26 mouse cellular contexts compared by ENCODE assay signal in the genomic region with DNA sequence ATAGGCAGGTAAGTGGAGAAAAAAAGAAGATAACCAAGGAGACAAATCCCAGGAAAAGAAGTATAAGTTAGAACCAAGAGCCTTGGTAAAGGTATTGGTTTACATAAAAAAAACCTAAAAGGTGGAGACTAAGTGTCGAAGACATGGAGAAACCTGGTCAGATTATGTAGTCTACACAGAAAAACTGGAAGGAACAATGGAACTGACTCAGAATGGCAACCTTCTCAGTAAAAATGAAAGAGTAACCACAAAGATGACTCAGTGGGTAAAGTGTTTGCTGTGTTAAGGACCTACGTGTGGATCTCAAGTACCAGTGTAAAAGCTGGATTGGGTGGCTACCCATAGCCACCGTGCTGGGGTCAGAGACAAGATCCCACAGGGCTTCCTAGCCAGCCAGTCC. TPM values are rescaled to one million over a fixed set of nuclear protein-coding genes. Genes with fewer than 3 reads are reported as not detected.
DNase-seq lines count a peak whose midpoint lies in the region; ATAC-seq and TF ChIP-seq lines count a peak whose summit lies in the region.
"Had no signal": no experiment of that assay in that cellular context is flagged by ENCODE, and none has a peak within 500 bp of the region (broad histone marks: within the 10 kb centered on the region; RNA-seq: fewer than 3 reads in every experiment).

No protein-coding gene starts in this region.

- no peaks in the 10 kb centered on the region for H3K9me3 ChIP-seq in CH12.LX (replicated peaks; ENCODE audit: low read length)
- no peaks in the 10 kb centered on the region for H3K9me3 ChIP-seq in midbrain, embryonic 15.5 days
- H3K9me3 ChIP-seq: embryonic facial prominence, embryonic 13.5 days; embryonic facial prominence, embryonic 15.5 days; forebrain, embryonic 10.5 days; forebrain, embryonic 12.5 days had no signal

- peaks cover 35 to 72% of the 10 kb centered on the region in 2 experiments for H3K36me3 ChIP-seq in CH12.LX (replicated peaks in 1 of 2; ENCODE audit: control insufficient read depth in 1 of 2, insufficient read depth in 1 of 2, low read length in 1 of 2)
- H3K36me3 ChIP-seq in midbrain, embryonic 15.5 days (replicated peaks), result peaks cover 51% of the 10 kb centered on the region

- H3K27ac ChIP-seq in CH12.LX (ENCODE audit: insufficient read depth, low read depth), result peak overlapping the region; percentile 21; the same call in 1 of the 2 replicates
- H3K27ac ChIP-seq in midbrain, embryonic 15.5 days, result no peak overlapping the region
- H3K27ac ChIP-seq: embryonic facial prominence, embryonic 13.5 days; embryonic facial prominence, embryonic 15.5 days; forebrain, embryonic 10.5 days; forebrain, embryonic 12.5 days had no signal

- no peak for TF ChIP-seq CTCF in CH12.LX (conservative IDR thresholded peaks at IDR 0.05 in 1 of 2, IDR thresholded peaks at IDR 0.05 in 1 of 2; ENCODE audit: low read depth in 2 of 2, low read length in 2 of 2)

- H3K79me2 ChIP-seq in CH12.LX (replicated peaks; ENCODE audit: control insufficient read depth, extremely low read depth, insufficient read depth, poor library complexity, severe bottlenecking), result no peaks in the 10 kb centered on the region

- no peak for TF ChIP-seq POLR2A in CH12.LX (IDR thresholded peaks at IDR 0.05; ENCODE audit: low read depth, low read length)

- ATAC-seq in midbrain, embryonic 15.5 days (replicated peaks), result no peak
- ATAC-seq: CD4-positive, CD25-positive, alpha-beta regulatory T cell, adult 4 months; forebrain, embryonic 14.5 days; forebrain, embryonic 16.5 days had no signal

- no peak for TF ChIP-seq RAD21 in CH12.LX (IDR thresholded peaks at IDR 0.05; ENCODE audit: low read depth, low read length)

- 98% methylated on average over 3 of the region's 3 CpGs for WGBS in midbrain, embryonic 15.5 days

- dilution Hi-C loops in CH12.LX (cut with MboI; ENCODE audit: extremely low pct_ligation_motif_present, extremely low pct_unique_long_range_greater_than_20kb, low sequenced_read_pairs), result no loop called here

- no peak overlapping the region for H3K4me2 ChIP-seq in CH12.LX (ENCODE audit: insufficient read depth, low read depth, poor library complexity, severe bottlenecking)
- no peak overlapping the region for H3K4me2 ChIP-seq in midbrain, embryonic 15.5 days
- H3K4me2 ChIP-seq: embryonic facial prominence, embryonic 13.5 days; embryonic facial prominence, embryonic 15.5 days; forebrain, embryonic 12.5 days had no signal

- DNase-seq in lung, postnatal 36 days, result peak; percentile 22
- DNase-seq in lung, adult 18-20 months, result no peak
- DNase-seq in 3T3-L1 (ENCODE audit: low read depth, low spot score) (peak; percentile 68), CH12.LX (ENCODE audit: extremely low read depth) (peak; percentile 52)
- no peak for DNase-seq in left cerebral cortex, adult 11 months (ENCODE audit: low spot score)
- no peak for DNase-seq in kidney, postnatal 25 days
- DNase-seq: adrenal gland, adult 2 months; adrenal gland, postnatal 10 days; adrenal gland, postnatal 25 days; B cell, adult 2 months; cerebellum, adult 11 months; cerebellum, adult 18-20 months; cerebellum, adult 8-10 months; cerebellum, adult 9-11 months; cerebellum, postnatal 14 days; cerebellum, postnatal 36 days; embryo, embryonic 11 days had no signal

- H3K4me3 ChIP-seq in CH12.LX (replicated peaks in 1 of 3; ENCODE audit: low read depth in 2 of 3, low read length in 2 of 3, poor library complexity in 1 of 3), result no peak overlapping the region
- H3K4me3 ChIP-seq in midbrain, embryonic 15.5 days, result no peak overlapping the region
- H3K4me3 ChIP-seq: embryonic facial prominence, embryonic 13.5 days; embryonic facial prominence, embryonic 15.5 days; erythroblast, embryonic 14.5 days; forebrain, embryonic 10.5 days; forebrain, embryonic 12.5 days had no signal

- H3K27me3 ChIP-seq in CH12.LX (replicated peaks), result no peaks in the 10 kb centered on the region
- H3K27me3 ChIP-seq in midbrain, embryonic 15.5 days (replicated peaks), result no peaks in the 10 kb centered on the region
- H3K27me3 ChIP-seq: embryonic facial prominence, embryonic 13.5 days; embryonic facial prominence, embryonic 15.5 days; forebrain, embryonic 12.5 days had no signal

- in situ Hi-C loops in CH12.LX (cut with MboI; ENCODE audit: low pct_ligation_motif_present, low pct_unique_long_range_greater_than_20kb, low sequenced_read_pairs), result no loop called here

- TF ChIP-seq EP300 in CH12.LX (IDR thresholded peaks at IDR 0.05; ENCODE audit: low read length), result peak; percentile 95

- H3K9ac ChIP-seq in CH12.LX (ENCODE audit: insufficient read depth, low read depth), result no peak overlapping the region
- no peak overlapping the region for H3K9ac ChIP-seq in midbrain, embryonic 15.5 days
- H3K9ac ChIP-seq: embryonic facial prominence, embryonic 13.5 days; embryonic facial prominence, embryonic 15.5 days; forebrain, embryonic 12.5 days had no signal

- H3K4me1 ChIP-seq in CH12.LX (ENCODE audit: control insufficient read depth in 1 of 2, insufficient read depth in 2 of 2), result peaks cover 3 to 13% of the 10 kb centered on the region in 2 experiments; a peak in 2 of 4 replicates
- no peaks in the 10 kb centered on the region for H3K4me1 ChIP-seq in midbrain, embryonic 15.5 days
- H3K4me1 ChIP-seq: embryonic facial prominence, embryonic 13.5 days; embryonic facial prominence, embryonic 15.5 days; forebrain, embryonic 10.5 days; forebrain, embryonic 12.5 days had no signal

TF ChIP-seq in CH12.LX, 34 proteins besides CTCF, POLR2A, EP300 and RAD21:
- TF ChIP-seq MAZ (IDR thresholded peaks at IDR 0.05; ENCODE audit: low read depth, low read length) (no peak), USF1 (IDR thresholded peaks at IDR 0.05; ENCODE audit: low read depth, low read length) (no peak), HCFC1 (IDR thresholded peaks at IDR 0.05; ENCODE audit: low read depth, low read length) (no peak), MXI1 (IDR thresholded peaks at IDR 0.05; ENCODE audit: low read depth, low read length) (no peak), MAX (IDR thresholded peaks at IDR 0.05; ENCODE audit: low read length) (no peak), GABPA (IDR thresholded peaks at IDR 0.05; ENCODE audit: insufficient replicate concordance, low read depth, low read length) (no peak), TCF12 (IDR thresholded peaks at IDR 0.05; ENCODE audit: low read depth, low read length) (no peak), SIN3A (IDR thresholded peaks at IDR 0.05; ENCODE audit: low read length) (no peak), ZC3H11A (IDR thresholded peaks at IDR 0.05; ENCODE audit: low read depth, low read length) (no peak), UBTF (IDR thresholded peaks at IDR 0.05; ENCODE audit: low read depth, low read length) (peak; percentile 40; the same call in 1 of the 2 replicates), JUN (IDR thresholded peaks at IDR 0.05; ENCODE audit: insufficient read depth, low read depth, low read length) (peak; percentile 75), MYC (IDR thresholded peaks at IDR 0.05; ENCODE audit: low read depth, low read length) (no peak), NELFE (IDR thresholded peaks at IDR 0.05; ENCODE audit: low read depth, low read length) (no peak), ELF1 (IDR thresholded peaks at IDR 0.05; ENCODE audit: low read depth, low read length) (no peak), POLR2AphosphoS2 (IDR thresholded peaks at IDR 0.05; ENCODE audit: low read depth, low read length) (no peak), MEF2A (IDR thresholded peaks at IDR 0.05; ENCODE audit: borderline replicate concordance, low read depth, low read length) (peak; percentile 26; the same call in 1 of the 2 replicates), ZMIZ1 (IDR thresholded peaks at IDR 0.05; ENCODE audit: low read depth, low read length) (no peak), CHD2 (IDR thresholded peaks at IDR 0.05; ENCODE audit: low read length) (no peak), SMC3 (IDR thresholded peaks at IDR 0.05; ENCODE audit: low read depth, low read length) (no peak), BHLHE40 (IDR thresholded peaks at IDR 0.05; ENCODE audit: low read depth, low read length) (no peak), USF2 (conservative IDR thresholded peaks at IDR 0.05; ENCODE audit: low read depth, low read length) (no peak), CHD1 (IDR thresholded peaks at IDR 0.05; ENCODE audit: low read depth, low read length) (no peak), ETS1 (conservative IDR thresholded peaks at IDR 0.05; ENCODE audit: low read depth, low read length) (peak; percentile 61), ZNF384 (IDR thresholded peaks at IDR 0.05; ENCODE audit: low read depth, low read length) (peak; percentile 65), JUND (conservative IDR thresholded peaks at IDR 0.05; ENCODE audit: low read depth, low read length) (peak; percentile 84), ZKSCAN1 (IDR thresholded peaks at IDR 0.05; ENCODE audit: borderline replicate concordance, low read depth, low read length) (no peak), MAFK (IDR thresholded peaks at IDR 0.05; ENCODE audit: insufficient replicate concordance, low read length) (0 out of 2 replicates have a peak, but pooled peaks have one; percentile 21), KAT2A (IDR thresholded peaks at IDR 0.05; ENCODE audit: insufficient replicate concordance, low read length) (no peak), TBP (conservative IDR thresholded peaks at IDR 0.05; ENCODE audit: low read depth, low read length) (no peak), PAX5 (IDR thresholded peaks at IDR 0.05; ENCODE audit: low read length) (no peak), NRF1 (IDR thresholded peaks at IDR 0.05; ENCODE audit: low read depth, low read length) (no peak), RCOR1 (conservative IDR thresholded peaks at IDR 0.05; ENCODE audit: low read depth, low read length) (peak; percentile 79; the same call in 1 of the 2 replicates), IRF4 (IDR thresholded peaks at IDR 0.05; ENCODE audit: low read depth, low read length) (peak; percentile 97), E2F4 (IDR thresholded peaks at IDR 0.05; ENCODE audit: insufficient replicate concordance, low read depth, low read length) (no peak)

RNA-seq across cellular contexts. Expression of a gene that starts 37.5 kb away (rescaled TPM):
- total RNA-seq in CH12.LX (2012; rRNA removed) (15.4 and 16.0 TPM in 2 replicates), CH12.LX (2014; rRNA removed) (10.7 and 11.6 TPM in 2 replicates)
- 18.1 TPM in 2 replicates for polyA plus RNA-seq in CH12.LX (2012; ENCODE audit: insufficient read length, low read depth)
- 33.5 and 38.5 TPM in 2 replicates for polyA plus RNA-seq in midbrain, embryonic 15.5 days (2015; fragmentation: Nextera tagmentation; extraction: Ambion mirVana)

RNA-seq across cellular contexts. Expression of a gene that starts 43.8 kb away (rescaled TPM):
- total RNA-seq in CH12.LX (2012; rRNA removed), result 4.4 and 5.2 TPM in 2 replicates
- total RNA-seq in CH12.LX (2014; rRNA removed), result 4.4 and 4.9 TPM in 2 replicates
- 2.9 and 5.3 TPM in 2 replicates for polyA plus RNA-seq in CH12.LX (2012; ENCODE audit: insufficient read length, low read depth)
- polyA plus RNA-seq in midbrain, embryonic 15.5 days (2015; fragmentation: Nextera tagmentation; extraction: Ambion mirVana), result 14.6 and 15.0 TPM in 2 replicates

Comparison
In these comparisons a context has a peak if more than half of its experiments do, and no peak if none do; other contexts are left out.
1. DNase-seq: peak in lung, postnatal 36 days (single experiment), 3T3-L1 (single experiment) and CH12.LX (single experiment); none in lung, adult 18-20 months (0 of 2), left cerebral cortex, adult 11 months (single experiment) and kidney, postnatal 25 days (0 of 2).